Mouse (Mus musculus): Measurements from ENCODE around the gene Sema3f.

The Sema3f gene

GRCm38 (mm10) chr9:107714221-107714952, 4.1 kb upstream of the Sema3f start:
- DNase-seq: peak; percentile 66 to 68

- peak; percentile 48 to 53 for DNase-seq
These were observed 1.1 kb downstream of the Sema3f start for GRCm38 (mm10) chr9:107709096-107709696.

GRCm38 (mm10) chr9:107708439-107709095, 1.7 kb downstream of the Sema3f start:
- DNase-seq: no peak

- no peak for DNase-seq
These were observed 2.4 kb downstream of the Sema3f start for GRCm38 (mm10) chr9:107707701-107708438.

- DNase-seq: no peak
These were observed 3.5 kb downstream of the Sema3f start for GRCm38 (mm10) chr9:107706781-107707211.

- no peak for DNase-seq
These were observed 6.7 kb downstream of the Sema3f start for GRCm38 (mm10) chr9:107703337-107704122.

GRCm38 (mm10) chr9:107702606-107703185, 7.6 kb downstream of the Sema3f start:
- DNase-seq: no peak

- DNase-seq: peak; percentile 90 to 92
These were observed 8.7 kb downstream of the Sema3f start for GRCm38 (mm10) chr9:107701594-107701993.

GRCm38 (mm10) chr9:107700114-107700571, 10.1 kb downstream of the Sema3f start:
- DNase-seq: peak; percentile 47 to 59

- DNase-seq: no peak
These were observed 10.8 kb downstream of the Sema3f start for GRCm38 (mm10) chr9:107699376-107699980.

- DNase-seq: no peak
These were observed 11.6 kb downstream of the Sema3f start for GRCm38 (mm10) chr9:107698611-107699190.

GRCm38 (mm10) chr9:107697811-107698521, 12.3 kb downstream of the Sema3f start:
- no peak for DNase-seq

- DNase-seq: no peak
These were observed 13.2 kb downstream of the Sema3f start for GRCm38 (mm10) chr9:107696845-107697610.

- DNase-seq: no peak
These were observed 14.2 kb downstream of the Sema3f start for GRCm38 (mm10) chr9:107696106-107696479.

GRCm38 (mm10) chr9:107695441-107696105, 14.7 kb downstream of the Sema3f start:
- DNase-seq: no peak

- DNase-seq: no peak
These were observed 15.6 kb downstream of the Sema3f start for GRCm38 (mm10) chr9:107694627-107695026.

- DNase-seq: no peak
These were observed 16.8 kb downstream of the Sema3f start for GRCm38 (mm10) chr9:107693433-107693987.

- no peak for DNase-seq
These were observed 17.5 kb downstream of the Sema3f start for GRCm38 (mm10) chr9:107692785-107693184.

GRCm38 (mm10) chr9:107690391-107690790, 19.9 kb downstream of the Sema3f start:
- DNase-seq: no peak
